Mouse (Mus musculus) cerebral cortex, adult 2 months (tissue): ENCODE data around the gene Trim38.

Experiments used
- WGBS: fragments of 180-500 bp; shearing (Covaris S2); methylation state at CpG from one replicate; pipeline ENCODE4 v1.1.7; 2018; 5-methylcytosine and 5-hydroxymethylcytosine counted together

Trim38 gene

DNA sequence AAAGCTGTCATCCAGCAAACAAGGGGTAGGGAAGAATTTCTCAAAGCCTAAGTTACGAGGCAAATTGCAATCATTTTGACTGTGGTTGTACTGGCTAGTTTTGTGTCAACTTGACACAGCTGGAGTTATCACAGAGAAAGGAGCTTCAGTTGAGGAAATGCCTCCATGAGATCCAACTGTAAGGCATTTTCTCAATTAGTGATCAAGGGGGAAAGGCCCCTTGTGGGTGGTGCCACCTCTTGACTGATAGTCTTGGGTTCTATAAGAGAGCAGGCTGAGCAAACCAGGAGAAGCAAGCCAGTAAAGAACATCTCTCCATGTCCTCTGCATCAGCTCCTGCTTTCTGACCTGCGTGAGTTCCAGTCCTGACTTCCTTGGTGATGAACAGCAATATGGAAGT, at the start of gene Trim38:
TSS of gene Trim38 (plus strand) at position 301 of the 400 bp plus-strand sequence.
- 94% methylated on average over 2 of the region's 2 CpGs for WGBS

DNA sequence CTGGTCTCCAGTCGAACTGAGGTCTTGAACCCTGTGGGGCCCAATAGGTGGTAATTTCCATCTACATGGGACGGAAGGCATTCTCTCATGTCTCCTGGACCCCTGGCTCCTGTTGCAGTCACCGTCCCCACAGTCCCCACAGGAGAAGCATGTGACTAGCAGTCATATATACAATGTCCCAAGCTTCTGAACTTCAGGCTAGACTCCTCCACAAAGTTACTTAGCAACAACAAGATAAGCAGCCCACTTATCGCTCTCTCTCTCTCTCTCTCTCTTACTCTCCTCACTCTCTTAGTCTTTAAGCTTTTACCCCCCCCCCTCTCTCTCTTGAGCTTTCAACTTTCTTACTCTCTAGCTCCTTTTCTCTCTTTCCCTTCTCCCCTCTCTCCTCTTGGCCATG, 45.5 kb upstream of the Trim38 start:
- 92% methylated on average over 4 of the region's 4 CpGs for WGBS

DNA sequence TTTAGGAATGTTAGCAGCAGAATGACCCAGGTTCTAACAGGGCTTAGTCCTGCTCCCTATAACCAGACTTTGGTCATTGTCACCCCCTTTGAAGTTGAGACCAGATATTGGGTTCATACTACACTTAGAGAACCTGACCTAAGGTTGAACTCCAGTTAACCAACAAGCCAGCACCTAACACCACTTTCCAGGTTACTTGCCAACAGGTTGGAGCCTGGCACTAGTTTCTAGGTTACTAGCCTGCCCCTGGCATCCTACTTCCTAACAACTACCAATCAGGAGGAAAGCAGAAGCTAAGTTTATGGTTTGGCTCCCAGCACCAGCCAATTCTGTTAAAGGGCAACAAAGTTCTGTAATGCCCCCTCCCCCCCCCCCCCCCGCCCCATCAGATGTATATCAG, 44.5 kb upstream of the Trim38 start:
- WGBS = 86% methylated on average over 1 of the region's 1 CpGs

DNA sequence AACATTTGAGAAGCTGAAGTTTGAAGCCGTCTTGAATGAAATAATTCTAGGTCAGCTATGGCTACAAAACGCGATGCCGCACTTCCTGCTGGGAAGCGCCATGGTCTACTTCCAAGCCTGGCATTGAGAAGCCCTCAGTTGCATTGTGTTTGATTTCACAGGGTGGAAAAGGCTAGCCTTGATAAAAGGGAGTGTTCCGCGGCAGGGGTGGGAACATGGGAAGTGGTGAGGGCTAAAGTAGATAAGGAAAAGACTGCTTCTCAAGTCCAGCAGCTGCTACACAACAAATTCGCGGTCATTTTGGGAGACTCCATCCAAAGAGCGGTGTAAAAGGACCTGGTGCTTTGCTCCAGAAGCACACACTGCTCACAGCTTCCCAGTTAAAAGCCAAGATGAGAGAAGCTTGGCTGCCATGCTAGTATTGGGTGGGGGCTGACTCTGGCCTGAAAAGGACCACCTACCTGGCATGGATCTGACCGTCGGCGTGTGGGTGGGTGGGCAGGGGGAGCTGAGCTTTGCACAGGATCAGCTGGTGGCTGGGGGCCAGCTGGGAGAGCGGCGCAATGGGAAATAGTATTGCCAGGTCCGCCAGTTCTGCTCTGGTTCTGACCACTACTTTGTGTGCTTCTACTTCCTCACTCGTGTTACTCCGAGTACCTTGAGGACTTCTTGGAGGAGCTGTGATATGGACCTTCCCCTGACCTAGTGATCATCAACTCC, 41.1 kb upstream of the Trim38 start:
- 81% methylated on average over 18 of the region's 18 CpGs for WGBS

DNA sequence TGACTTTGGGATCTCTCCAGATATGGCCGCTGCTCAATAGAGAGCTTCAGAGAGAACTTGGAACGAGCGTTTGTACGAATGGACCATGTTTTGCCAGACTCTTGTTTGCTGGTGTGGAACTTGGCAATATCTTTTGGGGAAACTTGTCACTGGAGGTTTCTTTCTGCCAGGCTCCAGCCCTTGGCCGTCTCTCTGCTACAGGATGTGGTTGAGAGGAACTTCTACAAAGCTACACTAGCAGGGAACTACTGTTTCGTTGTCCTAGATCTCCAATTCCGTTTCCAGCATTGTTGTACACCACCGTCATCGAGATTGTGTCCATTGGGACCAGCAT, 40.6 kb upstream of the Trim38 start:
- 85% methylated on average over 9 of the region's 9 CpGs for WGBS

DNA sequence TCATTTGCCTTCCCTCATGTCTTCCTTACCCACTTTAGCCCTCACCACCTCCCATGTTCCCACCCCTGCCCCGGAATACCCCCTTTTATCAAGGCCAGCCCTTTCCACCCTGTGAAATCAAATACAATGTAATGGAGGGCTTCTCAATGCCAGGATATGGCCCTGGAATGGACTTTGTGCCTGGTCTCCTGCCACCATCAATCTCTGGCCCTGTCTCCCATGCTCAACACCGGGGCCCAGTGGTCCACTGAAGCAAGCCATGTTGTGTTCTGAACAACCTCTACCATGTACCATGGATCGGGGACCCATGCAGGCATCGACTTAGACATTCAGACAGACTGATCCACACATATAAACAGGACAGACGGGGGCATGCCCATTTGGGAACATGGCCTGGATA, 40.0 kb upstream of the Trim38 start:
- 93% methylated on average over 5 of the region's 5 CpGs for WGBS

DNA sequence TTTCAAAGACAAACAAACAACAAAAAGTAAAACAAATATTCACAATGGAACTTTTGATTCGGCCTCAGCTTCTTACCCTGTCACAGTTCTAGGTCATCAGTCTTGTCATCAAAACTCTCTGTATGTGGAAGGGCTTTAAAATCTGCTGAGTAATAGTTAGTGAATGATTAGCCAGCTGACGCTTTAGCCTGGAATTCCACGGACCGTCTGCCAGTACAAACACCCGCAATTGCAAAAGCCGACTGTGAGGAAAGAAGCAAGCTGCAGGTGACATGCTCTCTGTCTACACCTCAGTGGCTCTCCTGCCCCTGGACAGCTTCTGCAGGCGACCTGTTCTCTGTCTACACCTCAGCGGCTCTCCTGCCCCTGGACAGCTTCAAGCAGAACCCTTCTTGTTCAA, 39.2 kb upstream of the Trim38 start:
- 55% methylated on average over 8 of the region's 8 CpGs for WGBS

DNA sequence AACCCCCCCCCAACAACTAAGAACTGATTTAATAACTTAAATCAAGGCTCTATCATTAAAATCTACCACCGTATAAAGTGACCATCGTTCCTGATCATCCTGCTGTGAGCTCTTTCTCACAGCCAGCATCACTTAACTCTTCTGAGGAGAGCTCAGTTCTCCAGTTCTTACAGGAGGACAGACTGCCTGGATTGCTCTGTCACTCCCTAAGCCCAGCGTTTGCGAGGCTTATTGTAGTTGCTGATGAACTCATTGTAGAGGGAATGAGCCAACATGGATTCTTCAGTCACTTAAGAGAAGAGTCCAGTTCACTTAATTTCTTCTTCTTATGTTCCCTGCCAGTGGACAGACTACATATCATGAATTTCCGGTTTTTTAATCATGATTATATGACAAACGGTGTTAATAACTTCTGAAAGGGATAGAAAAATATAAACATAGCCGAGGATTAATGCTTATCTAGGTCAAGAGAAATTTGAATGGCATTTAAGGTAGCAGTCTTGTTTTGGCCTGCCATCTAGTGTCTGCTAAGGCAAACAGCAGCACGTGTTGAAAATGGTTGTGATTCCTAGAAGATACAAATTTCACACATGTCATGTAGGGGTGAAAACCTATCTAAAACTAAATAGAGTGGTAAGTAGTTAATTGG, 37.4 kb upstream of the Trim38 start:
- WGBS = 21% methylated on average over 8 of the region's 8 CpGs

DNA sequence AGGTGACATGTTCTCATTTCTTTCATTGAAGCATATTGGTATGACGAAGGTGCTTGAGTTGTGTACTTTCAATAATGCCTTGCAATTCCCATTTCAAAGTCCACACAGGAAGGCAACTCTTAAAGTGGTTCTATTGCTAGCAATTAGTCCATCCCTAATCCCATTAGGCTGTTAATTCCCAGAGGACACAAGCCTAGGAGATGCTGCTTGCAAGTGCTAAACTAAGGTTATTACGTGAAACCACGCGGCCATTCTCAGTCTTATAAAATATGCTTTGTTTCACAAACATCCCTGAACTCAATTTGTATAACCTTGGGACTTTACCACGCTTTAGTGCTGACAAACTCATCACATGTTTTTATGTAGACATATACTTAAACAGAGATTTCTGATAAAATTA, 32.6 kb upstream of the Trim38 start:
- WGBS = 90% methylated on average over 5 of the region's 5 CpGs

DNA sequence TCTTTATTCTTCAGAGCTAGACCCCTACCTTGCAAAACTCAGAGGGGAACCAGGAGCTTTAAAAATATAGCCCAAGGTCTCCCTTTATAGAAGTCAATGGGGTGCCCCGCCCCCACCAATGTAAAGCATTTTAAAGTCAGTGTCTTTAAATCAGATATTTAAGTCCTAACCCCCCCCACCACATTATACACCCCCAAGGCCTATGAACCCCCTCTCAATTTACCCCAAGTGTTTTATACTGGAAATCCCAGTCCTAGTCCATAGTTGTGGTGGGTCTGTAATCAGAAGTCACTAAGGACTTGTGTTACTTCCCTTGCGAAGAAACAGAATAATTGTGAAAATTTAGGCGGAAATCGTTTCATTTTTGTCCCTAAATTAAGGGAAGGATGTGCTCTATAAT, 31.7 kb upstream of the Trim38 start:
- 23% methylated on average over 4 of the region's 4 CpGs for WGBS

DNA sequence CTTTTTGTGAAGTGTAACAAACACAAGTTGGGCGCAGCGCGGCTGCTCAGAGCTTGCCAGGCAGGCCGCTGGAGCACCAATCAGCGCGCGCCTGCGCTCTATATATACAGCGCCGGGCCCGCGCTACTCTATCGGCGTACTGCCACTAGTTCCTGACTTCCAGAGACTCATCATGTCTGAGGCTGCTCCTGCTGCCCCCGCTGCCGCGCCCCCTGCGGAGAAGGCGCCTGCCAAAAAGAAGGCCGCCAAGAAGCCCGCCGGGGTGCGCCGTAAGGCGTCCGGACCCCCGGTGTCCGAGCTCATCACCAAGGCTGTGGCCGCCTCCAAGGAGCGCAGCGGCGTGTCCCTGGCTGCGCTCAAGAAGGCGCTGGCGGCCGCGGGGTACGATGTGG, 31.0 kb upstream of the Trim38 start, which contains the start of gene Hist1h1c:
TSS of gene Hist1h1c (plus strand) at position 132 of the 392 bp plus-strand sequence.
- under 1% methylated on average over 38 of the region's 38 CpGs for WGBS

DNA sequence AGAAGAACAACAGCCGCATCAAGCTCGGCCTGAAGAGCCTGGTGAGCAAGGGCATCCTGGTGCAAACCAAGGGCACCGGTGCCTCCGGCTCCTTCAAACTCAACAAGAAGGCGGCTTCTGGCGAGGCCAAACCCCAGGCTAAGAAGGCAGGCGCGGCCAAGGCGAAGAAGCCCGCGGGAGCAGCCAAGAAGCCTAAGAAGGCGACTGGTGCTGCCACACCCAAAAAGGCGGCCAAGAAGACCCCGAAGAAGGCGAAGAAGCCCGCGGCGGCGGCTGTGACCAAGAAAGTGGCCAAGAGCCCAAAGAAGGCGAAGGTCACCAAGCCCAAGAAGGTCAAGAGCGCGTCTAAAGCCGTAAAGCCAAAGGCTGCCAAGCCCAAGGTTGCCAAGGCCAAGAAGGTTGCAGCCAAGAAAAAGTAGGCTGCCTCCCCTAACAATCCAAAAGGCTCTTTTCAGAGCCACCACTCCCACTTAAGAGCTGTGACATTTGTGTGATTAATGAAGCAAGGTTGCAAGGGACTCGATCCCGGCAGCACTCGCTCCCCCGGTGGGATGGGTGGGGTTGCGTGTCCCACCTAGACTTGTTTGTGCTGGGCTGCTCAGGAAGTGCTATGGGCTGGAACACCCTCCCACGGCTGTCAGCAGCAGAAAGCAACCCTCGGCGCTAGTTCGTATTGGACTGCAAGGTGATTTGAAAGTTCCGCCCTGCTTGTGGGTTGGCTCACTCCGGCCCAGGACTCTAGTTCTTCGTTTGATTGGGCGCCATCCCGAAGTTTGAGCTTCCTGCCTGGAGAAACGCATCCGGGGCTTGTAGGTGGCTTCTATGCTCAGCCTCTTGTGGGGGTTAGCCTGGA, 30.4 kb upstream of the Trim38 start:
- under 1% methylated on average over 39 of the region's 39 CpGs for WGBS

DNA sequence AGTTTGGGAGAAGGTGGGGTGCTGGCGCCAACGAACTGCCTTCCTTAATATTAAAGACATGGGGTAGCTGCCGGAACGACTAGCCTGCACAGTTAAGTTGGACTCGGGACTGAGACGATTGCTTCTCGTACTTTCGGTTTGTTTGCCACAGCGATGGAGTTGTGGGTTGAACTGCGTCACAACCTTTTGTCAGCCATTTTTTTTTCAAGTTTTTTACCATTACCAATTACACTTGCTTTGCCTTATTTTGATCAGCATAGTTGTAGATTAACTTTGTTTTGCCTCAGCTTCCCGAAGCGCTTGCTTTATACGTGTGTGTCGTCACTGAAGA, 29.8 kb upstream of the Trim38 start:
- WGBS = under 1% methylated on average over 14 of the region's 14 CpGs

DNA sequence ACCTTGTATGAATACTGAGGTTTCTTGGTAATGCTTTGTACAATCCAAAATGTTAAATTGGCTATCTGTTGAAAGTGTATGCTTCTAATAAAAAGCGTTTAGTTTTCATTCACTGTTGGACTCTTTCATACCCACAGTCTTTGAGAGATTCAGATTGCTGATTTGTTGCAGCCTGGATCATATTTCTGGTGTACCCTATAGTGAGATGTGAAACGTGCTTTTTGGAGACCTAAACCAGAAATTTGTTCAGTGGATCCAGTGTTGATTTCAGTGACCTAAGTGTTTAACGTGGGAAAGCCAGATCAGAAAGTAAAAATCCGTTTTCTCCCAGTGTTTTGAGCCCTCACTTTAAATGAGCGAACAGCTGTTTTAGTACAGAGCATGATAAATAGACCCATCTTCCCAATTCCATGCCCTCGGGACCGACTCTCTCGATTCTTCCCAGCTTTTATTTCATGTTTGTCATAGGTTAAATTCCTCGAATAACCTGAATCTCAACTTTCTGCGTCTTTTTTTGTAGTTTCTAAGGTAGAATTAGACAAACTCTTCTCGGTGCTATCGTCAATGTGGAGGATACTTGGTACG, 29.4 kb upstream of the Trim38 start:
- 28% methylated on average over 13 of the region's 13 CpGs for WGBS

DNA sequence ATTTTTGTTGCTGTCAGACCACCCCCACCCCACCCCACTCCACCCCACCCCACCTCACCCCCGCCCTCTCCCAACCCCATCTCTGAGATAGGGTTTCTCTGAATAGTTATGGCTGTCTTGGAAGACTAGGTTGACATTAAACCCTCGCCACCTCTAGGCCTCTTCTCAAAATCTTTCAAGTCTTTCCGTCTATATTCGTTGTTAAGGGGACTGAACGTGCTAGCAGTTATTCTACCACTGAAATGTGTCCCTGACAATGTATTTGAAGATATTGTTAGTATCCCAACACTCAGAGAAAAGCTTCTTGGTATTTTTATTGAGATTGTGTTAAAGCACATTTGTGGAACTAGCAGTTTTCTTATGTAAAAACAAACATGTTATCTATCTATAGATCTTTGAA, 28.8 kb upstream of the Trim38 start:
- WGBS = 70% methylated on average over 5 of the region's 5 CpGs

DNA sequence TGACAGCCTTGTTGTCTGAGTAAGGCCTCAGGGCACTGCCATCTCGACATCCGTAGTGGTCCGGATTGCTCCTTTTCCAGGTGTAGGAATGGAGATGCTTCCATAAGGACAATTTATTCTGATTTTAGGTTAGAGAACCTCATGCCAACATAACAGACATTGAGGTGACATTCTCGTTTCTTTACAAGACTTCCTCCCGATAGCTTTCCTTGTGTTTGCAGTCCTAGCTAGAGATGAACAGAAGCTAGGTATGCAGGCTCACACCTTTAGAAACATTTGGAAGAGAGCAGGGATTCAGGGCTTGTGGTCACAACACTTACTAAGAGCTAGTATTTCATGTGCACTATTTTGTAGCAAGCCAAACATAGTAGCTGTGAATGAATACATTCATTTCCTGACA, 26.5 kb upstream of the Trim38 start:
- WGBS = 79% methylated on average over 5 of the region's 5 CpGs

DNA sequence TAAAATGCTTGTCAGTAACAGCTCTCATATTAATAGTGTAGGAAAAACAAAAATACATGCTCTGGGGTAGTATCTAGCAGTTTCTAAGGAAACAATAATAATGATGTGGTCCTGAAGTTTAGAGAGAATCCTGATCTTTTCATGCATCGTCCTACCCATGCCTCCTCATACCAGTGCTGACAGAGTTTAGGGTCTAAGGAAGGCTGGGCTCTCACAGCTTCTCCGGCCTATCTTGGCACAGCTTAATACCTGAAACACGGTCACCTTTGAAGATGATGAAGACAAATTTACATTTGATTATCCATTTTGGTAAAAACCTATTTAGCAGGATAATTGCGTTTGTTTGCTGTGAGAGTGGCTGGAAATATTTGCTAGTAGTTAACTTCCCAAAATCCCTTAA, 25.8 kb upstream of the Trim38 start:
- 56% methylated on average over 4 of the region's 4 CpGs for WGBS

DNA sequence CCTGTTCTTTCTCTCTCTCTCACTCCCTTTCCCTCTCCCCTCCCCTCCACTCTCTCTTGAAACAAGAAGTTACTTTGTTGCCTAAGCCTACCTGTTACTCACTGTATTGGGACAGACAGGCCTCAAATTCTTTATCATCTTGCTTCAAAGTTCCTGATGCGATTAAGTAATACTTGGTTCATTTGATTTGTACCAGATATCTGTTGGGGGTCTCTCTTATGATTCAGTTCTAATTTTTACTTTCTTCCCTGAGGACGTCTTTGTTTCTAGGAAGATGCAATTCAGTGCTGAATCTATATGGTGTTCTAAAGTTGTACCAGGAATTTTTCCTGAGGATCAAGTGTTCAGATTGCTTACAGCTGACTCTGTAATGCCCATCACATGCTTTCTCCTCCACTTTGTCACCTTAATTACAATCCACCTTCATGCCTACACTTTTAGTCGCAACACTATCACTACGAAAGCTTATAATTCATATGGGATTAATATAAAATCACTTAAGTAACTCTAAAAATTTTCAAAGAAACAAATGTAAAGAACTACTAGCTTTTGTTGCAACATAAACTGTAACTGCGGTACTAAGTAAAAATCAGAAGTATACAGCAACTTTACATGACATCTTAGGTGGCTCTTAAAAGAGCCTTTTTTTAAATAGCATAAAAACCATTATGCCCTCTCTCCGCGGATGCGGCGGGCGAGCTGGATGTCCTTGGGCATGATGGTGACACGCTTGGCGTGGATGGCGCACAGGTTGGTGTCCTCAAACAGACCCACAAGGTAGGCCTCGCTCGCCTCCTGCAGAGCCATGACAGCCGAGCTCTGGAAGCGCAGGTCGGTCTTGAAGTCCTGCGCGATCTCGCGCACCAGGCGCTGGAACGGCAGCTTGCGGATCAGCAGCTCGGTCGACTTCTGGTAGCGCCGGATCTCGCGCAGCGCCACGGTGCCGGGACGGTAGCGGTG, 25.0 kb upstream of the Trim38 start:
- WGBS = 11% methylated on average over 16 of the region's 36 CpGs

DNA sequence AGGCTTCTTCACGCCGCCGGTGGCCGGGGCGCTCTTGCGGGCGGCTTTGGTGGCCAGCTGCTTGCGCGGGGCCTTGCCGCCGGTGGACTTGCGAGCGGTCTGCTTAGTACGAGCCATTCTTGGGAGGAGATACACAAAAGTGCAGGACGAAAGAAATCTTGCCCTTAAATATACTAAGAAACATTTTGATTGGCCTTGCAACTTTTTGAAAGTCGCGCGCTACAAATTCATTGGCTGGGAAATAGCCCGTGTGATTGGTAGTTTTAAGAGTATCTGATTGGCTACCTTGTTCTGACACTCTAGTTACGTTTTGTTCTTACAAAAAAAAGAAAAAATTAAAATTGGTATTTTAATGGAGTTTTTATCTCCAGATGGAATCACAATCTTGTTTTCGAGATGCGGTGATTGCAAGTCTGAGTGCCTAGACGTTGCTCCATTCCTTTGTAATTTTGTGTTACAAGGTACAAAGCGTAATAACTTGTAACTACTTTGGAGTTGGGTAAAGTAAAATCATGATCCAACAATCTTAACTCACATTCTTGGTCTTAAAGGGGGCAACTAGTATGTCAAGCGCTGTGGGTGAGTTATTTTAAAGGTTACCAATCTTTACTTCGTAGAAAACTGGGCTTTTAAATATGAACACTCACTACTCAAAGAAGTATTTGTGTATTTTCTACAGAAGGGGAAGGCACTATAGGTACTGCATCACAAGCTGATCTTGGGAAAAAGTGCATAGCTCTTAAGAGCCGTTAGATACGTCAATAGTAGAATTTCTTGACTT, 24.1 kb upstream of the Trim38 start, which contains the start of gene Hist1h3c:
TSS of gene Hist1h3c (minus strand) at position 222 of the 781 bp plus-strand sequence.
- whole genome bisulfite sequencing = under 1% methylated on average over 26 of the region's 28 CpGs
